Mouse (Mus musculus) embryonic facial prominence, embryonic 11.5 days (tissue): ENCODE results near the gene Map4. TPM values are rescaled to one million over a fixed set of nuclear protein-coding genes. Genes with fewer than 3 reads are reported as not detected.

Experiments used
- ATAC-seq: fragments of 200-750 bp; cut with Nextera tagmentation; replicated peaks from 2 replicates; pipeline ENCODE4 v1.8.0; 2017; ENCODE audit warnings: low read depth; ENCODE audit not compliant: insufficient number of reproducible peaks, low FRiP score, low TSS enrichment
- DNase-seq: peaks from one replicate; pipeline ENCODE4 v3.0.0-alpha.2; 2015; ENCODE audit warnings: low spot score
- H3K27ac ChIP-seq: fragments of 300-500 bp; sonication (generic); replicated peaks from 2 replicates; pipeline ENCODE4 v1.5.1; 2014; ENCODE audit warnings: mild to moderate bottlenecking, low read depth, low read length, control low read depth
- H3K27me3 ChIP-seq: fragments of 300-500 bp; sonication (generic); 2 replicates; pipeline ENCODE4 v1.6.1; 2014; ENCODE audit warnings: mild to moderate bottlenecking, low read length, moderate library complexity, mixed read lengths; ENCODE audit not compliant: control insufficient read depth, insufficient read depth
- H3K36me3 ChIP-seq: fragments of 300-500 bp; sonication (generic); replicated peaks from 2 replicates; pipeline ENCODE4 v1.6.1; 2014; ENCODE audit warnings: low read depth, mild to moderate bottlenecking, low read length, moderate library complexity, mixed read lengths; ENCODE audit not compliant: control insufficient read depth, insufficient read depth
- H3K4me1 ChIP-seq: fragments of 300-500 bp; sonication (generic); 2 replicates; pipeline ENCODE4 v1.6.1; 2014; ENCODE audit warnings: low read length, mixed read lengths; ENCODE audit not compliant: control insufficient read depth, insufficient read depth
- H3K4me2 ChIP-seq: fragments of 300-500 bp; sonication (generic); 2 replicates; pipeline ENCODE4 v1.6.1; 2014; ENCODE audit warnings: low read depth, mild to moderate bottlenecking, control low read depth, low read length, moderate library complexity
- H3K4me3 ChIP-seq: fragments of 300-500 bp; sonication (generic); 2 replicates; pipeline ENCODE4 v1.5.1; 2014; ENCODE audit warnings: low read depth, low read length, control low read depth
- H3K9ac ChIP-seq: fragments of 300-500 bp; sonication (generic); replicated peaks from 2 replicates; pipeline ENCODE4 v1.6.1; 2014; ENCODE audit warnings: mild to moderate bottlenecking, control low read depth, low read length
- H3K9me3 ChIP-seq: fragments of 300-500 bp; sonication (generic); replicated peaks from 2 replicates; pipeline ENCODE4 v1.6.1; 2016; ENCODE audit warnings: mild to moderate bottlenecking, low read length, inconsistent platforms, mixed read lengths; ENCODE audit not compliant: control insufficient read depth
- WGBS: fragments of 180-500 bp; shearing (Covaris S2); extraction: QIAGEN DNeasy Blood & Tissue Kit; methylation state at CpG from one replicate; pipeline ENCODE4 v1.1.7; 2014; 5-methylcytosine and 5-hydroxymethylcytosine counted together
- polyA plus RNA-seq: library from polyadenylated mRNA; unstranded; fragments of >200 nt; fragmentation: Nextera tagmentation; extraction: Ambion mirVana; gene quantifications from 2 replicates; pipeline ENCODE4 v1.2.1, GENCODE M21; 2014

Gene Map4
- polyA plus RNA-seq: 50.0 and 50.5 TPM in 2 replicates

DNA sequence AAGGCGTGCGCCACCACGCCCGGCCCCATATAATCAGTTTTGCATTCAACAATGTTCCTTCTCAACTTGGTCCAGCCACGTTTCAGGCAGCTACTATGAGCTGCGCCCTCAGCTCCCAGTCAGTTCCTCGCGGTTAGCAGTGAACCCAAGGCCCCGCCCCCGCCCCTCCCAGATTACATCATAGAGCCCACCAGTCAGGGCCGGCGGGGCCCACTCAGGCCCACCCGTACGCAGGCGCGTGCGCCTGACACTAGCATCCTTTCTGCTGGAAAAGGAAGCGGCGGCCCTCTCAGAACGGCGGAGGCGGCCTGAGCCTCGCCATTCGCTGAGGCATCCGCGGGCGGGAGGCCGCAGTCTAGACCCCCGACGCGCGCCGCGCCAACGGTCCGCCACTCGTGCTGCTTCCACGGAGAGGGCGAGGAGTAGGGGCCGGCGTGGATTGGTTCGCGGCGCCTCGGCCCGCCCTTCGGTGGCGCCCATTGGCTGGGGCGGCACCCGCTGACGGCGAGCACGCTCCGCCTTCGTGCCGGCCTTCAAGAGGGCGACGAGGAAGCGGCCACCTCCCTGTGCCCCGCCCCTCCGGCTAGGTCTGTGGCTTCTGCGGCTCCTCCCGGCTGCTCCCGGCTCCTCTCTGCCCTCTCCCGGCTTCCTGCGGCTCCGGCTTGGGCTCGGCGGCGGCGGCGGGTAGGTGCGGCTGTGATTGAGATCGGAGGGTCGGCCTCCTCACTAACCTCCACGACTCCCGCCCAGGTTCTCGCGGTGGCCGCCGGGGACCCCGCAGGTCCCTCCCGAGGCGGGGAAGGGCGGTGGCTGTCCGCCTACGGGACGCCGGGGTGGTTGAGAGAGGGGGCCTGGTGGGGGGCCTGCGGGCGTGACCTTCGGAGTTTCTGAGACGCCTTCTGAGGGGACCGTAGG, at the start of gene Map4:
Gene Map4, plus strand, starts transcription at position 204 of the 915 bp plus-strand sequence.
- Histone ChIP-seq H3K4me2 (peak within 1 kb of the TSS; percentile 73), H3K27me3 (no peaks in the 10 kb centered on the region), H3K9me3 (no peaks in the 10 kb centered on the region), H3K4me1 (0 out of 2 replicates have a peak, but pooled peaks cover 2% of the 10 kb centered on the region), H3K9ac (peak within 1 kb of the TSS; percentile 82), H3K36me3 (no peaks in the 10 kb centered on the region), H3K4me3 (peak within 1 kb of the TSS; percentile 80), H3K27ac (peak within 1 kb of the TSS; percentile 85)
- peak; percentile 95 for DNase-seq
- ATAC-seq: peak; percentile 97
- under 1% methylated on average over 79 of the region's 94 CpGs for WGBS

- ATAC-seq (no peak), DNase-seq (no peak)
- H3K27me3 ChIP-seq: no peaks in the 10 kb centered on the region
- no peak overlapping the region for H3K4me3 ChIP-seq
- 82% methylated on average over 4 of the region's 4 CpGs for WGBS
- peaks cover 25% of the 10 kb centered on the region for H3K36me3 ChIP-seq
- H3K27ac ChIP-seq: no peak overlapping the region
- H3K4me1 ChIP-seq: no peaks in the 10 kb centered on the region
- no peak overlapping the region for H3K9ac ChIP-seq
- no peak overlapping the region for H3K4me2 ChIP-seq
- H3K9me3 ChIP-seq: no peaks in the 10 kb centered on the region
Measured at GRCm38 (mm10) chr9:109886259-109886658, 45.0 kb upstream of the Map4 start.

DNA sequence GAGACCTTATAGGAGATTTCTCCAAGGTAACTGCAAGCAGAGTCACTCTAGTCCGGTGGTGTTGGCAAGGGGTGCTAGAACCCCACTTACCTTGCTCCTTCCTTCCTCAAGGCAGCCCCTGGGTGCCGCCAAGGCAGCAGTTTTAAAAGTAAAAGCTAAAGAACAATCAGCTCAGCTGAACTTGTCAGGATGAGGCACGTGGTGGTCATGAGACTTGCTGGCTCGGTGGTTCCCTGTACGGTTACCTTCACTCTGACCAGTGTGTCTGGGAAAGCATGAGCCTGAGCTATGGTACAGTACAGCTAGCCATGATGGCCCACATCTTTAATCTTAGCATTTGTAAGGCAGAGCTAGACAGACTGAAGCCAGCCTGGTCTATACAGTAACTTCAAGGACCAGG, 43.9 kb upstream of the Map4 start:
- Histone ChIP-seq H3K4me3 (no peak overlapping the region), H3K9ac (no peak overlapping the region), H3K9me3 (no peaks in the 10 kb centered on the region), H3K36me3 (peaks cover 32% of the 10 kb centered on the region), H3K4me1 (no peaks in the 10 kb centered on the region), H3K27ac (no peak overlapping the region), H3K4me2 (no peak overlapping the region), H3K27me3 (no peaks in the 10 kb centered on the region)
- ATAC-seq (no peak), DNase-seq (no peak)
- 95% methylated on average over 5 of the region's 5 CpGs for WGBS

DNA sequence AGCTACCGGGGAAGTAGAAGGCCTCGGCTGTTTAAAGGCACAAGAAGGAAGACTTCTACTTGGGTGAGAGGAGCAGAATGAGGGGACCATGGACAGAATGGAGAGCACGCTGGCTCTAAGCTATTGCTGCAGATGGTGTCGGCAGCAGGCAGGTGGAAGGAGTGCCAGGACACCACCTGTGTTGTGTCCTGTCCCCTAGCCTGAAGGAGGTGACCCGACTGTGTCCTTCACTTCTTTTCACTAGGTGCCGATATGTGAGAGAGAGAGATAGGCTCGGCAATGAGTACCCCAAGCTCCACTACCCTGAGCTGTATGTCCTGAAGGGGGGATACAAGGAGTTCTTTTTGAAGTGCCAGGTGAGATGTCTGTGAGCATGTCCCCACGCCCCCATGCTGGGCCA, 39.8 kb upstream of the Map4 start:
- H3K4me1 ChIP-seq: no peaks in the 10 kb centered on the region
- WGBS: 91% methylated on average over 8 of the region's 8 CpGs
- H3K9ac ChIP-seq: no peak overlapping the region
- H3K27me3 ChIP-seq: no peaks in the 10 kb centered on the region
- H3K9me3 ChIP-seq: no peaks in the 10 kb centered on the region
- no peak overlapping the region for H3K27ac ChIP-seq
- H3K36me3 ChIP-seq: peaks cover 22% of the 10 kb centered on the region
- no peak for ATAC-seq
- no peak overlapping the region for H3K4me3 ChIP-seq
- H3K4me2 ChIP-seq: no peak overlapping the region
- DNase-seq: no peak

DNA sequence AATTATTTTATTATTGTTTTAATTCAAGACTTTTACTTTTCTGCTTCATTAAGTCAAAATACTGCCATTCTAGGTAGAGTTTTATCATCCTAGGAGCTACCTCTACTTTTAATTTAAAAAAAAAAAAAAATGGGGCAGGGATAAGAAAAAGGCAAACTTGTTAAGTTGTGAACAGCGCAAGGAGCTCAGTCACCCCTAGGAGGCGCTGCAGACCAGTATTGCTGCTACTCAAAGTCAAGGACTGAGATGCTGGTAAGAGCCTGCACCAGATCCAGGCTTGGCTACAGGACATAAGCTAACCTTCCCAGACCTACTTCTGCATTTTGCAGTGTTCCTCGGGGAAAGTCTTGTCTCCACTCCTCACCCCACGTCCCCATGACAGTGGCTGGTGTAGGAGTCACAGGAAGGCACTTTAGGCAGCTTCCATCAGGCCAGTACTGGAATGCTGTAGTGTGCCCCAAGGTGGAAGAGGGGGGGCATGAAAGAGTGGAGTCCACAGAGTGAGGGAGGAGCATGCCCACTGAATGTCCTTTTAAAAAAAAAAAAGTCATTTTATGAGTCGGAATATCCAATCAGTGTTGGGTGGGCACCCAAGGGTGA, 38.5 kb upstream of the Map4 start:
- Histone ChIP-seq H3K4me3 (no peak overlapping the region), H3K4me1 (no peaks in the 10 kb centered on the region), H3K9ac (no peak overlapping the region), H3K4me2 (no peak overlapping the region), H3K27ac (no peak overlapping the region), H3K27me3 (no peaks in the 10 kb centered on the region), H3K9me3 (no peaks in the 10 kb centered on the region), H3K36me3 (peaks cover 20% of the 10 kb centered on the region)
- WGBS: 73% methylated on average over 5 of the region's 5 CpGs
- DNase-seq: peak; percentile 88
- no peak for ATAC-seq

GRCm38 (mm10) chr9:109894413-109895090, 36.7 kb upstream of the Map4 start:
- Histone ChIP-seq H3K4me1 (no peaks in the 10 kb centered on the region), H3K4me3 (no peak overlapping the region), H3K27ac (peak overlapping the region; percentile 37; the same call in 1 of the 2 replicates), H3K9ac (peak overlapping the region; percentile 14; the same call in 1 of the 2 replicates), H3K4me2 (no peak overlapping the region), H3K9me3 (no peaks in the 10 kb centered on the region), H3K36me3 (peaks cover 16% of the 10 kb centered on the region), H3K27me3 (no peaks in the 10 kb centered on the region)
- peak; percentile 79 for ATAC-seq
- DNase-seq: peak; percentile 92
- WGBS: 27% methylated on average over 6 of the region's 6 CpGs

DNA sequence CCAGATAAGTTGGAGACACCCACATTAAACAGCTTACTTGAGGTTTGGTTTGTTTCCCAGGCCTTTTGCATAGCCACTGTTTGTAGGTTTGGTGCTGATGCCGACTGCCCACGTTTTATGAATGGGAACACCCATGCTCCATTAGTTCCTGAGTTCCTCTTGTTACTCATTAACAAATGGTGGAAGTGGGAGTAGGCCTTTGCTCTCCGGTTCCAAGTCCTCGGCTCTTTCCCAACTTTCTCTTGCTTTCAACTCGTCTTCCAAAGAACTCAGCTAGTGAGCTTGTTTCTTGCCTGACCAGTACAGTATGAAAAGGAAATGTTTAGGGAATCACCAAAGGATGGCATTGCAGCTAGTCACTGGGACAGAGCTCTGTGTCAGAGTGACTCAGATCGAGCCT, 35.7 kb upstream of the Map4 start:
- peaks cover 12% of the 10 kb centered on the region for H3K36me3 ChIP-seq

More for the DNA sequence above, 35.7 kb upstream of the Map4 start:
- WGBS: 87% methylated on average over 6 of the region's 6 CpGs
- Histone ChIP-seq H3K4me2 (no peak overlapping the region), H3K27me3 (no peaks in the 10 kb centered on the region), H3K9ac (no peak overlapping the region), H3K4me1 (no peaks in the 10 kb centered on the region), H3K9me3 (no peaks in the 10 kb centered on the region), H3K4me3 (no peak overlapping the region), H3K27ac (no peak overlapping the region)
- no peak for ATAC-seq
- DNase-seq: no peak
